Mouse (Mus musculus) hindbrain, embryonic 13.5 days (tissue): ENCODE measurements around the gene Atp4b. TPM values are rescaled to one million over a fixed set of nuclear protein-coding genes. Genes with fewer than 3 reads are reported as not detected.

Experiments used
- ATAC-seq: fragments of 200-750 bp; cut with Nextera tagmentation; 2 replicates; pipeline ENCODE4 v1.8.0; 2017; ENCODE audit warnings: moderate TSS enrichment; ENCODE audit not compliant: low FRiP score
- H3K27ac ChIP-seq: fragments of 300-500 bp; sonication (generic); 2 replicates; pipeline ENCODE4 v1.5.1; 2015; ENCODE audit warnings: inconsistent platforms, mild to moderate bottlenecking, moderate library complexity
- H3K27me3 ChIP-seq: fragments of 300-500 bp; sonication (generic); 2 replicates; pipeline ENCODE4 v1.6.1; 2015; ENCODE audit warnings: mild to moderate bottlenecking, inconsistent platforms
- H3K36me3 ChIP-seq: fragments of 300-500 bp; sonication (generic); 2 replicates; pipeline ENCODE4 v1.6.1; 2015; ENCODE audit warnings: mild to moderate bottlenecking, inconsistent platforms
- H3K4me1 ChIP-seq: fragments of 300-500 bp; sonication (generic); replicated peaks from 2 replicates; pipeline ENCODE4 v1.6.1; 2015; ENCODE audit warnings: inconsistent platforms
- H3K4me2 ChIP-seq: fragments of 300-500 bp; sonication (generic); 2 replicates; pipeline ENCODE4 v1.6.1; 2015; ENCODE audit warnings: inconsistent platforms, mild to moderate bottlenecking, moderate library complexity
- H3K4me3 ChIP-seq: fragments of 300-500 bp; sonication (generic); 2 replicates; pipeline ENCODE4 v1.5.1; 2015; ENCODE audit warnings: mild to moderate bottlenecking, inconsistent platforms
- H3K9ac ChIP-seq: fragments of 300-500 bp; sonication (generic); 2 replicates; pipeline ENCODE4 v1.6.1; 2015; ENCODE audit warnings: mild to moderate bottlenecking, inconsistent platforms
- H3K9me3 ChIP-seq: fragments of 300-500 bp; sonication (generic); 2 replicates; pipeline ENCODE4 v1.6.1; 2016; ENCODE audit warnings: inconsistent platforms
- WGBS: fragments of 180-500 bp; shearing (Covaris S2); methylation state at CpG from one replicate; pipeline ENCODE4 v1.1.7; 2015; 5-methylcytosine and 5-hydroxymethylcytosine counted together
- polyA plus RNA-seq: library from polyadenylated mRNA; unstranded; fragments of >200 nt; fragmentation: Nextera tagmentation; extraction: Ambion mirVana; gene quantifications from 2 replicates; pipeline ENCODE4 v1.2.1, GENCODE M21; 2015

The Atp4b gene
- polyA plus RNA-seq, 1 experiment from 2014 or later = not detected

- Histone ChIP-seq H3K4me1 (no peaks in the 10 kb centered on the region), H3K4me3 (no peak overlapping the region), H3K36me3 (peaks cover 89% of the 10 kb centered on the region), H3K27me3 (no peaks in the 10 kb centered on the region), H3K9ac (no peak overlapping the region), H3K4me2 (no peak overlapping the region), H3K9me3 (no peaks in the 10 kb centered on the region), H3K27ac (no peak overlapping the region)
- 95% methylated on average over 8 of the region's 8 CpGs for WGBS
- no peak for ATAC-seq
Observed at GRCm38 (mm10) chr8:13373151-13373662, 23.4 kb downstream of the Atp4b start.

- no peak for ATAC-seq
- Histone ChIP-seq H3K4me2 (no peak overlapping the region), H3K9me3 (no peaks in the 10 kb centered on the region), H3K4me3 (no peak overlapping the region), H3K9ac (no peak overlapping the region), H3K4me1 (no peaks in the 10 kb centered on the region), H3K27ac (no peak overlapping the region), H3K36me3 (peaks cover 86% of the 10 kb centered on the region), H3K27me3 (no peaks in the 10 kb centered on the region)
- WGBS = 95% methylated on average over 6 of the region's 6 CpGs
Observed at GRCm38 (mm10) chr8:13361865-13362264, 34.8 kb downstream of the Atp4b start.

- H3K4me3 ChIP-seq = no peak overlapping the region
Observed at GRCm38 (mm10) chr8:13360213-13360612, 36.4 kb downstream of the Atp4b start.

GRCm38 (mm10) chr8:13356681-13357080 is 39.9 kb downstream of the Atp4b start:
- peaks cover 95% of the 10 kb centered on the region for H3K36me3 ChIP-seq
- no peaks in the 10 kb centered on the region for H3K9me3 ChIP-seq
- no peak overlapping the region for H3K27ac ChIP-seq
- H3K27me3 ChIP-seq = no peaks in the 10 kb centered on the region
- no peak overlapping the region for H3K9ac ChIP-seq
- 90% methylated on average over 10 of the region's 10 CpGs for WGBS
- no peaks in the 10 kb centered on the region for H3K4me1 ChIP-seq
- no peak for ATAC-seq
- no peak overlapping the region for H3K4me2 ChIP-seq
- H3K4me3 ChIP-seq = no peak overlapping the region

More at GRCm38 (mm10) chr8:13360213-13360612, 36.4 kb downstream of the Atp4b start:
- ATAC-seq = no peak
- Histone ChIP-seq H3K9ac (no peak overlapping the region), H3K36me3 (peaks cover 86% of the 10 kb centered on the region), H3K4me1 (no peaks in the 10 kb centered on the region), H3K4me2 (no peak overlapping the region), H3K9me3 (no peaks in the 10 kb centered on the region), H3K27ac (no peak overlapping the region), H3K27me3 (no peaks in the 10 kb centered on the region)
- WGBS = 93% methylated on average over 7 of the region's 7 CpGs

- Histone ChIP-seq H3K4me2 (no peak overlapping the region), H3K4me3 (no peak overlapping the region), H3K4me1 (no peaks in the 10 kb centered on the region), H3K36me3 (peaks cover 95% of the 10 kb centered on the region), H3K9me3 (no peaks in the 10 kb centered on the region), H3K9ac (no peak overlapping the region), H3K27ac (no peak overlapping the region), H3K27me3 (no peaks in the 10 kb centered on the region)
- WGBS = 92% methylated on average over 6 of the region's 6 CpGs
- ATAC-seq = no peak
Observed at GRCm38 (mm10) chr8:13356221-13356620, 40.4 kb downstream of the Atp4b start.

GRCm38 (mm10) chr8:13353883-13354282 is 42.7 kb downstream of the Atp4b start:
- WGBS = 90% methylated on average over 4 of the region's 4 CpGs
- Histone ChIP-seq H3K9ac (no peak overlapping the region), H3K27ac (no peak overlapping the region), H3K4me2 (no peak overlapping the region), H3K9me3 (no peaks in the 10 kb centered on the region), H3K27me3 (no peaks in the 10 kb centered on the region), H3K4me3 (no peak overlapping the region), H3K36me3 (peaks cover 95% of the 10 kb centered on the region), H3K4me1 (no peaks in the 10 kb centered on the region)
- no peak for ATAC-seq

- WGBS = 93% methylated on average over 9 of the region's 9 CpGs
- ATAC-seq = no peak
- H3K9ac ChIP-seq = no peak overlapping the region
- H3K9me3 ChIP-seq = no peaks in the 10 kb centered on the region
- no peaks in the 10 kb centered on the region for H3K4me1 ChIP-seq
- no peak overlapping the region for H3K4me2 ChIP-seq
- peaks cover 94% of the 10 kb centered on the region for H3K36me3 ChIP-seq
- no peaks in the 10 kb centered on the region for H3K27me3 ChIP-seq
- no peak overlapping the region for H3K27ac ChIP-seq
- no peak overlapping the region for H3K4me3 ChIP-seq
Observed at GRCm38 (mm10) chr8:13353155-13353833, 43.3 kb downstream of the Atp4b start.

- Histone ChIP-seq H3K9ac (0 out of 2 replicates have a peak overlapping the region, but pooled peaks have one; percentile 20), H3K27ac (no peak overlapping the region), H3K4me1 (no peaks in the 10 kb centered on the region), H3K4me2 (no peak overlapping the region), H3K27me3 (no peaks in the 10 kb centered on the region), H3K9me3 (no peaks in the 10 kb centered on the region), H3K36me3 (peaks cover 94% of the 10 kb centered on the region), H3K4me3 (no peak overlapping the region)
- 92% methylated on average over 8 of the region's 8 CpGs for WGBS
- ATAC-seq = no peak
Observed at GRCm38 (mm10) chr8:13352601-13353000, 44.0 kb downstream of the Atp4b start.

- WGBS = 85% methylated on average over 5 of the region's 5 CpGs
Observed at GRCm38 (mm10) chr8:13351593-13351992, 45.0 kb downstream of the Atp4b start.

GRCm38 (mm10) chr8:13350052-13350451 is 46.6 kb downstream of the Atp4b start:
- ATAC-seq = no peak
- Histone ChIP-seq H3K27me3 (no peaks in the 10 kb centered on the region), H3K4me1 (no peaks in the 10 kb centered on the region), H3K36me3 (peaks cover 94% of the 10 kb centered on the region), H3K9me3 (no peaks in the 10 kb centered on the region), H3K4me3 (no peak overlapping the region), H3K4me2 (no peak overlapping the region), H3K9ac (no peak overlapping the region), H3K27ac (no peak overlapping the region)
- WGBS = 94% methylated on average over 7 of the region's 7 CpGs

More at GRCm38 (mm10) chr8:13351593-13351992, 45.0 kb downstream of the Atp4b start:
- 0 out of 2 replicates have a peak overlapping the region, but pooled peaks have one; percentile 19 for H3K9ac ChIP-seq
- no peak for ATAC-seq
- no peak overlapping the region for H3K4me3 ChIP-seq
- H3K4me2 ChIP-seq = no peak overlapping the region
- H3K36me3 ChIP-seq = peaks cover 94% of the 10 kb centered on the region
- H3K4me1 ChIP-seq = no peaks in the 10 kb centered on the region
- H3K27ac ChIP-seq = no peak overlapping the region
- H3K27me3 ChIP-seq = no peaks in the 10 kb centered on the region
- no peaks in the 10 kb centered on the region for H3K9me3 ChIP-seq

- Histone ChIP-seq H3K9ac (no peak overlapping the region), H3K9me3 (no peaks in the 10 kb centered on the region), H3K4me3 (no peak overlapping the region), H3K27me3 (no peaks in the 10 kb centered on the region), H3K4me1 (peaks cover 26% of the 10 kb centered on the region), H3K36me3 (peaks cover 73% of the 10 kb centered on the region), H3K27ac (no peak overlapping the region), H3K4me2 (no peak overlapping the region)
- no peak for ATAC-seq
- WGBS = 97% methylated on average over 4 of the region's 4 CpGs
Observed at GRCm38 (mm10) chr8:13343134-13343533, 53.5 kb downstream of the Atp4b start.

GRCm38 (mm10) chr8:13342340-13342739 is 54.3 kb downstream of the Atp4b start:
- no peak for ATAC-seq
- H3K27ac ChIP-seq = no peak overlapping the region
- H3K36me3 ChIP-seq = peaks cover 65% of the 10 kb centered on the region
- no peak overlapping the region for H3K4me3 ChIP-seq
- H3K9me3 ChIP-seq = no peaks in the 10 kb centered on the region
- no peak overlapping the region for H3K9ac ChIP-seq
- H3K27me3 ChIP-seq = no peaks in the 10 kb centered on the region
- 88% methylated on average over 2 of the region's 2 CpGs for WGBS
- H3K4me1 ChIP-seq = peaks cover 29% of the 10 kb centered on the region
- no peak overlapping the region for H3K4me2 ChIP-seq

- ATAC-seq = no peak
- peak overlapping the region; percentile 94; the same call in 1 of the 2 replicates for H3K9ac ChIP-seq
- 89% methylated on average over 8 of the region's 8 CpGs for WGBS
- no peak overlapping the region for H3K4me3 ChIP-seq
- no peaks in the 10 kb centered on the region for H3K27me3 ChIP-seq
- peaks cover 49% of the 10 kb centered on the region for H3K36me3 ChIP-seq
- no peaks in the 10 kb centered on the region for H3K9me3 ChIP-seq
- peak overlapping the region; percentile 91 for H3K4me2 ChIP-seq
- peaks cover 29% of the 10 kb centered on the region for H3K4me1 ChIP-seq
- no peak overlapping the region for H3K27ac ChIP-seq
Observed at GRCm38 (mm10) chr8:13340650-13341049, 56.0 kb downstream of the Atp4b start.
